Mouse (Mus musculus) adrenal gland, postnatal 10 days (tissue): ENCODE measurements at regions not wholly inside any gene's neighbourhood (a gene's known extent, or its start where the extent isn't known, plus 50 kb on each side); places are given as distances from the start of the nearest gene placed in this dataset.

Experiments used
- DNase-seq: peaks from one replicate; pipeline ENCODE4 v3.0.0; 2021; ENCODE audit warnings: mixed read lengths

GRCm38 (mm10) chr13:54285968-54286367, 85.2 kb upstream of the Cplx2 start:
- DNase-seq, result no peak

- no peak for DNase-seq
These were observed 84.5 kb upstream of the Cplx2 start for GRCm38 (mm10) chr13:54286616-54287015.

- DNase-seq, result no peak
These were observed 81.1 kb upstream of the Cplx2 start for GRCm38 (mm10) chr13:54290066-54290465.

DNA sequence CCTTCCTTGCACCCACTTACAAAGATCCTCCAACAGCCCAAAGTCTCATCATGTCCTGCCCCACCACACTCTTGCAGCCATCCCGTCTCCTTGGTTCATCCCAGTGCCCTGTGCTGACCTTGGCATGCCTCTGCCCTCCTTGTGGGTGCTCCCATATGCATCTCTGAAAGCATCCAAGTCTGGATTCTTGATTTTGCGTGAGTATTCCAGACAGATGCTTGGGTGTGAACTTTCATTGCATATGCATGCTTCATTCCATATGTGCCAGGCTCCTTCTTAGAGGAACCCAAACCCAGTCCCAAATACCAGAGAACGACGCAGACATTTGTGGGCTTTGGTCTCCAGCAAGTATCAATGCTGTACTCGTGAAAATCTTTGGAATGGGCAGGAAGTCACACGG, 78.8 kb upstream of the Cplx2 start:
- no peak for DNase-seq

DNA sequence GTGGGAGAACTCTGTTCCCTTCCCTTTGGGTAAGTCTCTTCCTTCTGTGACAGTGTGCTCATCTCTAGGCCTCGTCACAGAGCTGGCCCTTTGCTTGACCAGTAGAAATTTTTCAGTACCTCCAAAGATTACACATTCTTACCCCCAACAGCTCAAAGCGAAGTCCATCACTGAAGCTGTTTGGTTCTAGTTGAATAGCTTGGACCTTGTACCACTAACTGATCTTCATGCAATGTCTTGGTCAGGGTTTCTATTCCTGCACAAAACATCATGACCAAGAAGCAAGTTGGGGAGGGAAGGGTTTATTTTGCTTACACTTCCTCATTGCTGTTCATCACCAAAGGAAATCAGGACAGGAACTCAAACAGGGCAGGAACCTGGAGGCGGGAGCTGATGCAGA, 78.1 kb upstream of the Cplx2 start:
- DNase-seq, result no peak

- DNase-seq, result no peak
These were observed 75.5 kb upstream of the Cplx2 start for GRCm38 (mm10) chr13:54295475-54296259.

- no peak for DNase-seq
These were observed 74.9 kb upstream of the Cplx2 start for GRCm38 (mm10) chr13:54296260-54296555.

DNA sequence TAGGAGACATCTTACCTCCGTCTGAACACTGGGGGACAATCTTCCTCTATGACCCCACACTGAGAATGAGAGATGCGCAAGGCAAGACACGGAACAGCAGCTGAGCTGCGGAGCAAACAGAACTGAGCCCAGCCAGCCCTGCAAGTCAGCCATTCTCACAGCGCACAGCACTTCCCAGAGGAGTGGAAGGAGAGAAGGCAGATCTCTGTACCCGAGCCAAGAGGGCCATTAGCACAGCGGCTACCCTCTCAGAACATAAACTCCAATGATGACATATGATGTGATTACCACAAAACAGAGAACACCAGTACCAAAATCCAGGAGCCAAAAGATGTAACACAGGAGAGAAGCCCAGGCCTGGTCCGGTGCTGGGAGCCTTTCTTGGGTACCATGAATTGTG, 72.3 kb upstream of the Cplx2 start:
- DNase-seq, result no peak

- DNase-seq, result no peak
These were observed 71.9 kb upstream of the Cplx2 start for GRCm38 (mm10) chr13:54299295-54299694.

- no peak for DNase-seq
These were observed 70.0 kb upstream of the Cplx2 start for GRCm38 (mm10) chr13:54301110-54301509.

DNA sequence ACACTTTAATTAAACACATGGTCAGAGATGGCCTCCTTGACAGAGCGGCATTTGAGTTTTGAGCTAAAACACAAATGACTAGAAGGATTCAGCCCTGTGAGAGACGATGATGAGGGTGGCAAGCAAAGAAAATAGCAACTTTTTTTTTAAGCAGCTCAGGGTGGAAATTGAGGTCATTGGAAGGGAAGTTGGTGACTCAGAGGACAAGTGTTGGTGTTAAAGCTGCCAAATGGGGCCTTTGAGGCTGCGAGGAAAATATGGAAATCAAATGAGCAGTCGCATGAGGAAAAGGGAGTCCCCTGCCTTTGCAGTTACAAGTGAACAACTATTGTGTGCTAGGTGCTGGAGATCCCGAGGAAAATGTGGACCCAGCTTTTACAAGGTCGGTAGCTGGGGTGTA, 69.5 kb upstream of the Cplx2 start:
- DNase-seq, result no peak

GRCm38 (mm10) chr13:54302351-54303070, 68.6 kb upstream of the Cplx2 start:
- peak; percentile 64 for DNase-seq

GRCm38 (mm10) chr13:54303071-54303924, 67.9 kb upstream of the Cplx2 start:
- DNase-seq, result peak; percentile 88

GRCm38 (mm10) chr13:54304251-54304650, 66.9 kb upstream of the Cplx2 start:
- DNase-seq, result no peak

GRCm38 (mm10) chr13:54308591-54308990, 62.6 kb upstream of the Cplx2 start:
- no peak for DNase-seq

DNA sequence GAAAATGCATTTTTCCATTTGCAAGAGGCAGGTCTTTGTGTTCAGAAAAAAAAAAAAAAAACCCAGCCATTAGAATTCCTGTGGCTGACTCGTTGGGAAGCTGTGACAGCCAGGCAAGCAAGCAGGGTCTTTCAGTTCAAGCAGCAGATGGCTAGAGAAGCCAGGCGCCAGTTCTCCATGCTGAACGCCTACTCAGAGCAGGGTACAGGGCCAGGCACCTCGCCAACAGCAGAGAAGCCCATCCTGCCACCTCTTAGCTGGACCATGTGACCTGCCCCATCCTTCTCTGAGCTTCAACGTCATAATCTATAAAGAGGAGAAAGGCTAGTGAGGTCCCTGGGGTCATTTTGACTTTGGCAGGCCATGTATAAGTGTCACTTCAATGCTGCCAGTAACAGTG, 61.8 kb upstream of the Cplx2 start:
- DNase-seq, result no peak

- no peak for DNase-seq
These were observed 61.0 kb upstream of the Cplx2 start for GRCm38 (mm10) chr13:54310144-54310543.

GRCm38 (mm10) chr13:54311327-54312026, 59.7 kb upstream of the Cplx2 start:
- DNase-seq, result no peak

DNA sequence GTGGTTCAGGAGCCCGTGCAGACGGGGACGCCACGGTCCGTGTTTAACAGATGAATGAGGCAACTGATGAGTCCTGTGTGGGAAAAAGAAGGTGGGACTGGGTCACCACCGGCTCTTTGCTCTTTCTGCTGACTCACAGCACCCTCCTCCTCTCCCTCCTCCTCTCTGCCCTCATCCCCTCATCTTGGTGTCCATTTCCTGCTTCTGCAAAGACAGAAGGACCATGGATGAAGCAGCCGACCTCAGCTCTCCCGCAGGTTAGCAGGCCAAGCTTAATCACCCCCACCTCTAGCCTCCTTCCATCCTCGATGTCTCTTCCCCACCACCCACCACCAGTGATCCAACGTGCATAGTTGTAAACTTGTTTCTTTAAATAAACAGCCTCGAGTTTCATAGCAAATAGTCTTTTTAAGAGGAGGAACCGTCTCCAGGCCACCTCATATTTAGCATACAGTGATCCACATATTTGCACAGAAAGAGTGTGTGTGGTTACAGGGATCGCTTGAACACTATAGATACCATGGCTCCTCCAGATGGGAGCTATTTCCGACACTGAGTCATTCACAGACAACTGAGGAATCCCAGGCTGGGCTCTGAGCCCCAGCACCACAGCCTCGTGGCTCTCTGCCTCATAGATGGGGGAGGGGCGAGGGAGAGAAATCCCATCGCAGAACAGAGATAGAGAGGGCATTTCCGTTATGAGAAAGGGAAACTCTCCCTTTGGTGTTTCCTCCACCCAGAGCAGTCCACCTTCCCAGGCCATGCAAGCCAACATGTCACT, 58.6 kb upstream of the Cplx2 start:
- DNase-seq, result no peak

DNA sequence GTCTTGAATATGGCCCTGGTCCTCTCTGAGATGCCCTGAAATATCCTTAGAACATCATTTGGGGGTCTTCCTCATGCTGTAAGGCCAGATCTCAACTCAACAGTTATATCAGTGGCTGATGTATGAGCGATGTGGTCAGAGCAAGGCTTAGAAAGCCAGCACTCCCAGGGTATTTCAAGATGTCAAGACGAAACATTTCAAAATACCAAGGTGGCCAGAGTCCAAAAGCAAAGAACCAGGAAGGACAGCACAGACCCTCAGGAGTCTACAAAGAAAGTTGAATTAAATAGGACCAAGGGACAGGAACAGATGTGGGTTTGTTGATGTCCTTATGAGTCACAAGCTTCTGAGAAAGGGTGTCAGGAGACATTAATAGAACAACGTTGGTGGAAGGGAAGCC, 55.8 kb upstream of the Cplx2 start:
- DNase-seq, result no peak

GRCm38 (mm10) chr13:54316907-54317306, 54.2 kb upstream of the Cplx2 start:
- DNase-seq, result no peak

- no peak for DNase-seq
These were observed 53.0 kb upstream of the Cplx2 start for GRCm38 (mm10) chr13:54318161-54318560.
